Mouse (Mus musculus): ENCODE data around the gene Taf12. TPM values are rescaled to one million over a fixed set of nuclear protein-coding genes. Genes with fewer than 3 reads are reported as not detected.

Gene Taf12
- 60.5 and 64.6 TPM in 2 replicates for polyA plus RNA-seq (2014; fragmentation: Nextera tagmentation; extraction: Ambion mirVana)

DNA sequence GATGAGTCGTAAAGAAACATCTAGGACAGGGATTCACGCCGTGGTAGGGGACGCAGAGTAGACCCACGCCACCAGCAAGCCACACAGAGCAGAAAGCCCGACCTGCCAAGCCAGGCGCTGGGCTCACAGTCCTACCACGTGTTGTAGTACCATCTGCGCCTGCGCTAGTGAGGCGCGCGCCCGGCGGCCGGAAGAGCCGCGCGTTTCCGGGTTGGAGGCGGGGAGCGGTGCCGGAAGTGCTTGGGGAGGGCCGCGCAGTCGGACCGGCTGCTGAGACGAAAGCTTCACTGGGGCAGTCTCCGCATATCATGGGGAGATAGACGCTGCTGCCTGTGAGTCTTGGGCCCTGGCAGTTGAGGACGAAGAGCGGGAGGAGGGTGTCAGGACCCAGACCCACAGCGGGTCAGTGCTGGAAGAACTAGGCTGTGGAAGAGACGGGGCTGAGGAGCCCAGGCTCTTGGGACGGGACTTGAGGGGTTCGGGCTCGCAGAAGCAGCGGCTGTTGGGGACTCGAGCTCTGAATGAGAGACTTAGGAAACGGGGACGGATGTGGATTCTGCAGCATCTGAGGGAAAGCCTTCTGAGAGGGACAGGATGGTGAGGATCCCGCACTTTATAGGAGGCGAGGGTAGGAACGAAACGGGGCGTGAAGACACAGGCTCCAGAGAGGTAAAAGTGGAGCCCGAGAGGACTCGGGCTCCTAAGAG is at the start of gene Taf12:
Taf12 (plus strand) TSS at position 220 of the 707 bp plus-strand sequence.
- no peaks in the 10 kb centered on the region for H3K36me3 ChIP-seq (replicated peaks; ENCODE audit: control insufficient read depth, insufficient read depth, low read depth, low read length)
- ATAC-seq (replicated peaks; ENCODE audit: insufficient number of reproducible peaks, low FRiP score, low TSS enrichment, low read depth), result peak; percentile 71
- under 1% methylated on average over 48 of the region's 48 CpGs for WGBS

DNA sequence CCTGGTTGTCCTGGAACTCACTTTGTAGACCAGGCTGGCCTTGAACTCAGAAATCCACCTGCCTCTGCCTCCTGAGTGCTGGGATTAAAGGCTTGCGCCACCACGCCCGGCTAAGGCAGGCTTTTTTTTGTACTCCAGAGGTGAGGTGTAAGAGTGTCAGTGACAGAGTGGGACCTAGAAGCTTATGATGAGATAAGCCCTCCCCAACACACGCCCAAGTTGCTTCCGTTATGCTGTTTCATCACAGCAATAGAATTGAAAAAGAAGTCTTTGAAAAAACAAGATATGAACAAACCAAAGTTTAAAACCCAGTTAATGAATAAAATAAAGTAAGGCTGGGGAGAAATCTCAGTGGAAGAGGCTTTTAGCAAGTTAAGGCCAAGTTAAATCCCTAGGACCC is 43.8 kb upstream of the Taf12 start:
- no peak for ATAC-seq (replicated peaks; ENCODE audit: insufficient number of reproducible peaks, low FRiP score, low TSS enrichment, low read depth)
- 95% methylated on average over 5 of the region's 5 CpGs for WGBS
- H3K4me1 ChIP-seq (ENCODE audit: control insufficient read depth, insufficient read depth, low read length), result no peaks in the 10 kb centered on the region
- no peak overlapping the region for H3K4me3 ChIP-seq (ENCODE audit: low read depth, low read length)
- no peak overlapping the region for H3K9ac ChIP-seq (replicated peaks; ENCODE audit: low read length)
- no peak overlapping the region for H3K4me2 ChIP-seq (ENCODE audit: low read depth, low read length)
- H3K27me3 ChIP-seq (ENCODE audit: control insufficient read depth, insufficient read depth, low read length), result no peaks in the 10 kb centered on the region
- H3K9me3 ChIP-seq (replicated peaks; ENCODE audit: control insufficient read depth, low read length), result no peaks in the 10 kb centered on the region
- no peak overlapping the region for H3K27ac ChIP-seq (replicated peaks; ENCODE audit: low read depth, low read length)
- H3K36me3 ChIP-seq (replicated peaks; ENCODE audit: control insufficient read depth, insufficient read depth, low read depth, low read length), result peaks cover 11% of the 10 kb centered on the region
- DNase-seq (ENCODE audit: low spot score), result no peak

More for the DNA sequence above, at the start of gene Taf12:
- Histone ChIP-seq H3K4me1 (ENCODE audit: control insufficient read depth, insufficient read depth, low read length) (no peaks in the 10 kb centered on the region), H3K4me2 (ENCODE audit: low read depth, low read length) (peak within 1 kb of the TSS; percentile 83), H3K9me3 (replicated peaks; ENCODE audit: control insufficient read depth, low read length) (no peaks in the 10 kb centered on the region), H3K27me3 (ENCODE audit: control insufficient read depth, insufficient read depth, low read length) (no peaks in the 10 kb centered on the region), H3K9ac (replicated peaks; ENCODE audit: low read length) (peak within 1 kb of the TSS; percentile 64), H3K27ac (replicated peaks; ENCODE audit: low read depth, low read length) (peak within 1 kb of the TSS; percentile 59), H3K4me3 (ENCODE audit: low read depth, low read length) (peak within 1 kb of the TSS; percentile 49)
- DNase-seq (ENCODE audit: low spot score), result peak; percentile 95

GRCm38 (mm10) chr4:132234710-132235109 is 39.5 kb upstream of the Taf12 start:
- ATAC-seq (replicated peaks; ENCODE audit: insufficient number of reproducible peaks, low FRiP score, low TSS enrichment, low read depth) (no peak), DNase-seq (ENCODE audit: low spot score) (no peak)
- Histone ChIP-seq H3K4me3 (ENCODE audit: low read depth, low read length) (no peak overlapping the region), H3K4me2 (ENCODE audit: low read depth, low read length) (no peak overlapping the region), H3K36me3 (replicated peaks; ENCODE audit: control insufficient read depth, insufficient read depth, low read depth, low read length) (peaks cover 10% of the 10 kb centered on the region), H3K27me3 (ENCODE audit: control insufficient read depth, insufficient read depth, low read length) (no peaks in the 10 kb centered on the region), H3K27ac (replicated peaks; ENCODE audit: low read depth, low read length) (no peak overlapping the region), H3K4me1 (ENCODE audit: control insufficient read depth, insufficient read depth, low read length) (no peaks in the 10 kb centered on the region), H3K9me3 (replicated peaks; ENCODE audit: control insufficient read depth, low read length) (no peaks in the 10 kb centered on the region), H3K9ac (replicated peaks; ENCODE audit: low read length) (no peak overlapping the region)
- 95% methylated on average over 8 of the region's 8 CpGs for WGBS

GRCm38 (mm10) chr4:132238356-132238755 is 35.8 kb upstream of the Taf12 start:
- H3K9ac ChIP-seq (replicated peaks; ENCODE audit: low read length), result no peak overlapping the region
- H3K27ac ChIP-seq (replicated peaks; ENCODE audit: low read depth, low read length), result no peak overlapping the region
- peaks cover 8% of the 10 kb centered on the region for H3K36me3 ChIP-seq (replicated peaks; ENCODE audit: control insufficient read depth, insufficient read depth, low read depth, low read length)
- ATAC-seq (replicated peaks; ENCODE audit: insufficient number of reproducible peaks, low FRiP score, low TSS enrichment, low read depth), result no peak
- no peaks in the 10 kb centered on the region for H3K4me1 ChIP-seq (ENCODE audit: control insufficient read depth, insufficient read depth, low read length)
- no peak overlapping the region for H3K4me3 ChIP-seq (ENCODE audit: low read depth, low read length)
- no peak overlapping the region for H3K4me2 ChIP-seq (ENCODE audit: low read depth, low read length)
- WGBS, result 91% methylated on average over 4 of the region's 4 CpGs
- DNase-seq (ENCODE audit: low spot score), result no peak
- no peaks in the 10 kb centered on the region for H3K27me3 ChIP-seq (ENCODE audit: control insufficient read depth, insufficient read depth, low read length)
- no peaks in the 10 kb centered on the region for H3K9me3 ChIP-seq (replicated peaks; ENCODE audit: control insufficient read depth, low read length)

DNA sequence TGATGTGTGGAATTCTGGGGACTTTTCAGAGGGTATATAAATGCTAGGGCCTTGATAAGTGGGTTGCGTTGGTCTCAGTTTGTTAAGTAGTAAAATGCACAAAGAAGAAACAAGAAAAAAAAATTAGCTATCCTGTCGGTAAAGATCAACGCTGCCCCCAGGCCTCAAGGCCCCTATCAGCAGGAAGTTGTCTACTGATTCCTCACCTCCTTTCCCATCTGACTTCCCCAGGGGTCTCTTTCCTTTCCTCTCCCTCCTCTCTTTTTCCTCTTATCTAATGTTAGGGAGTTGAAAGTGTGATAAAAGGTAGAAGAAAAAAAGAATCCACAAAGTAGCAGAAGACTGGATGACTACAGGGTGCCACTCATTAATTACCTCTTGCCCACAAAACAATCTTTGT is 33.8 kb upstream of the Taf12 start:
- Histone ChIP-seq H3K9me3 (replicated peaks; ENCODE audit: control insufficient read depth, low read length) (no peaks in the 10 kb centered on the region), H3K36me3 (replicated peaks; ENCODE audit: control insufficient read depth, insufficient read depth, low read depth, low read length) (peaks cover 8% of the 10 kb centered on the region), H3K4me1 (ENCODE audit: control insufficient read depth, insufficient read depth, low read length) (no peaks in the 10 kb centered on the region), H3K27ac (replicated peaks; ENCODE audit: low read depth, low read length) (no peak overlapping the region), H3K27me3 (ENCODE audit: control insufficient read depth, insufficient read depth, low read length) (no peaks in the 10 kb centered on the region), H3K4me2 (ENCODE audit: low read depth, low read length) (no peak overlapping the region), H3K4me3 (ENCODE audit: low read depth, low read length) (no peak overlapping the region), H3K9ac (replicated peaks; ENCODE audit: low read length) (no peak overlapping the region)
- DNase-seq (ENCODE audit: low spot score) (no peak), ATAC-seq (replicated peaks; ENCODE audit: insufficient number of reproducible peaks, low FRiP score, low TSS enrichment, low read depth) (no peak)
- WGBS, result 93% methylated on average over 3 of the region's 3 CpGs

DNA sequence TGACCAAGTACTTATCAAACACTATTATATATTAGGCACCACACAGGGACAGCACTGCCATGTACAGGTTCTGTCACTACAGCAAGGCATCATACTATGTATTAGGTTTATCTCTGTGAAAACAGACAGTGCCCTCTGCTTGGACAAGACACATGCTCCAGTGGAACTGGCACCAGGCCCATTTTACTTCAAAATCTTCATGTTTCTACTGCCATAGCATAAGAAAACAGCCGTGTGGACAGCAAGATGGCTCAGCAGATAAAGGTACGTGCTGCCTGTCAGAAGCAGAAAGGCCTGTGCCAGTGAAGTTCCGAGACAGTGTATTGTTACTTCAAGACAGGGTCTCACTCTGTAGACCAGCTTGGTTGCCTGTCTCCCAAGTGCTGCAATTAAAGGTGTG is 33.0 kb upstream of the Taf12 start:
- Histone ChIP-seq H3K9ac (replicated peaks; ENCODE audit: low read length) (no peak overlapping the region), H3K4me2 (ENCODE audit: low read depth, low read length) (no peak overlapping the region), H3K27me3 (ENCODE audit: control insufficient read depth, insufficient read depth, low read length) (no peaks in the 10 kb centered on the region), H3K36me3 (replicated peaks; ENCODE audit: control insufficient read depth, insufficient read depth, low read depth, low read length) (peaks cover 8% of the 10 kb centered on the region), H3K9me3 (replicated peaks; ENCODE audit: control insufficient read depth, low read length) (no peaks in the 10 kb centered on the region), H3K4me1 (ENCODE audit: control insufficient read depth, insufficient read depth, low read length) (no peaks in the 10 kb centered on the region), H3K4me3 (ENCODE audit: low read depth, low read length) (no peak overlapping the region), H3K27ac (replicated peaks; ENCODE audit: low read depth, low read length) (no peak overlapping the region)
- DNase-seq (ENCODE audit: low spot score) (no peak), ATAC-seq (replicated peaks; ENCODE audit: insufficient number of reproducible peaks, low FRiP score, low TSS enrichment, low read depth) (no peak)
- 96% methylated on average over 3 of the region's 3 CpGs for WGBS

GRCm38 (mm10) chr4:132245643-132246042 is 28.5 kb upstream of the Taf12 start:
- no peak for ATAC-seq (replicated peaks; ENCODE audit: insufficient number of reproducible peaks, low FRiP score, low TSS enrichment, low read depth)
- no peaks in the 10 kb centered on the region for H3K27me3 ChIP-seq (ENCODE audit: control insufficient read depth, insufficient read depth, low read length)
- WGBS, result 95% methylated on average over 3 of the region's 3 CpGs
- H3K4me2 ChIP-seq (ENCODE audit: low read depth, low read length), result no peak overlapping the region
- peaks cover 6% of the 10 kb centered on the region; the same call in 1 of the 2 replicates for H3K36me3 ChIP-seq (replicated peaks; ENCODE audit: control insufficient read depth, insufficient read depth, low read depth, low read length)
- H3K27ac ChIP-seq (replicated peaks; ENCODE audit: low read depth, low read length), result no peak overlapping the region
- DNase-seq (ENCODE audit: low spot score), result no peak
- no peak overlapping the region for H3K9ac ChIP-seq (replicated peaks; ENCODE audit: low read length)
- H3K4me3 ChIP-seq (ENCODE audit: low read depth, low read length), result no peak overlapping the region
- no peaks in the 10 kb centered on the region for H3K4me1 ChIP-seq (ENCODE audit: control insufficient read depth, insufficient read depth, low read length)
- no peaks in the 10 kb centered on the region for H3K9me3 ChIP-seq (replicated peaks; ENCODE audit: control insufficient read depth, low read length)

DNA sequence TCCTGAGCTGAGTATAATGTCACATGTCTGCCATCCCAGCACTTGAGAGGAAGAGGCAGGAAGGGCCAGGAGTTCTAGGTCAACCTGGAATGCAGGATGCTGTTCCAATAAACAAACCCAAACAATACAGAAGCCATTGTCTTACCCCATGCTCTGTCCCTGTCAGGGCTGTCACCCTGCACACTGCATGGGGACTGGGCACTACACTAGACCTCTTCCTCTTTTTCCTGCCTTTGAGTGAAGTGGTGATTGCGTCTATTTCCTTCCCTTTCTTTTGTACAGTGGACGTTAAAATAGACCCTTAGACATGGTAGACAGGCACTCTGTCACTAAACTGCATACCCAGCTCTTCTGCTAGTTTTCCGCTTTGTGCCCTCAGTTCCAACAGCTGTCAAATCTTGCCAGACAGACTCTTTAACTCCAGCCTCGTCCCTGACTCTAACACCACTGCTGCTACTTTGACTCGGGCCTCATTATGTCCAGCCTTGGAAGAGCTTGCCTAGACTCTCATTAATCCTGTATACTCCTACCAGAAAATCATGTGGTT is 26.7 kb upstream of the Taf12 start:
- Histone ChIP-seq H3K27me3 (ENCODE audit: control insufficient read depth, insufficient read depth, low read length) (no peaks in the 10 kb centered on the region), H3K27ac (replicated peaks; ENCODE audit: low read depth, low read length) (no peak overlapping the region), H3K9me3 (replicated peaks; ENCODE audit: control insufficient read depth, low read length) (no peaks in the 10 kb centered on the region), H3K4me3 (ENCODE audit: low read depth, low read length) (no peak overlapping the region), H3K36me3 (replicated peaks; ENCODE audit: control insufficient read depth, insufficient read depth, low read depth, low read length) (peaks cover 3% of the 10 kb centered on the region; the same call in 1 of the 2 replicates), H3K4me1 (ENCODE audit: control insufficient read depth, insufficient read depth, low read length) (no peaks in the 10 kb centered on the region), H3K4me2 (ENCODE audit: low read depth, low read length) (no peak overlapping the region), H3K9ac (replicated peaks; ENCODE audit: low read length) (no peak overlapping the region)
- ATAC-seq (replicated peaks; ENCODE audit: insufficient number of reproducible peaks, low FRiP score, low TSS enrichment, low read depth) (no peak), DNase-seq (ENCODE audit: low spot score) (no peak)
- WGBS, result 89% methylated on average over 5 of the region's 5 CpGs

Data from embryonic facial prominence, embryonic 11.5 days (tissue).